Mouse (Mus musculus): ENCODE measurements around the gene Cdh10. TPM values are rescaled to one million over a fixed set of nuclear protein-coding genes. Genes with fewer than 3 reads are reported as not detected.

Gene Cdh10
- polyA plus RNA-seq, 1 experiment from 2014 or later = 1.4 TPM

GRCm38 (mm10) chr15:18984891-18985290 lies 166.1 kb downstream of the Cdh10 start:
- Histone ChIP-seq H3K27me3 (replicated peaks) (no peaks in the 10 kb centered on the region), H3K4me2 (no peak overlapping the region), H3K9me3 (no peaks in the 10 kb centered on the region), H3K36me3 (no peaks in the 10 kb centered on the region), H3K27ac (replicated peaks) (no peak overlapping the region), H3K9ac (no peak overlapping the region), H3K4me1 (no peaks in the 10 kb centered on the region), H3K4me3 (no peak overlapping the region)
- 84% methylated on average over 3 of the region's 3 CpGs for WGBS
- ATAC-seq (ENCODE audit: extremely low read depth, insufficient number of reproducible peaks, low FRiP score, low TSS enrichment) = no peak

DNA sequence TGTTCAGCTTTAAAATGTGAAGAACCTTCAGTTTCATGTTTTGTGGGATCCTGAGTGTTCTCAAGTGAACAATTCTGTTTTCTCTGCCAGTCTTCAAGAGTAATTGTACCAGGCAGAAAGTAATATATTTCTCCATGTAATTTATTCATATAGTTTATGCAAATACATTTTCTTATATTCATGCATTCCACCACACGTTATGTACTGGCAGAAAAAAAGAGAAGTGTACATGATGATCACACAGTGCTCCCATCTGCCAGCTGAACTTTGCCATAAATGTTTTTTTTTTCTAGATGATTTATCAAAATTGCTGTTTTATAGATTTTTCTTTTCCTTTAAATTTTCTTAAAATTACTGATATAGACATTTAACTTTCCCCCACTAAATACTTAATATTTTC lies 168.9 kb downstream of the Cdh10 start:
- no peaks in the 10 kb centered on the region for H3K9me3 ChIP-seq
- H3K27ac ChIP-seq (replicated peaks) = no peak overlapping the region
- no peaks in the 10 kb centered on the region for H3K36me3 ChIP-seq
- WGBS = 63% methylated on average over 1 of the region's 1 CpGs
- no peak overlapping the region for H3K4me2 ChIP-seq
- no peak overlapping the region for H3K9ac ChIP-seq
- no peaks in the 10 kb centered on the region for H3K27me3 ChIP-seq (replicated peaks)
- no peaks in the 10 kb centered on the region for H3K4me1 ChIP-seq
- no peak for ATAC-seq (ENCODE audit: extremely low read depth, insufficient number of reproducible peaks, low FRiP score, low TSS enrichment)
- no peak overlapping the region for H3K4me3 ChIP-seq

DNA sequence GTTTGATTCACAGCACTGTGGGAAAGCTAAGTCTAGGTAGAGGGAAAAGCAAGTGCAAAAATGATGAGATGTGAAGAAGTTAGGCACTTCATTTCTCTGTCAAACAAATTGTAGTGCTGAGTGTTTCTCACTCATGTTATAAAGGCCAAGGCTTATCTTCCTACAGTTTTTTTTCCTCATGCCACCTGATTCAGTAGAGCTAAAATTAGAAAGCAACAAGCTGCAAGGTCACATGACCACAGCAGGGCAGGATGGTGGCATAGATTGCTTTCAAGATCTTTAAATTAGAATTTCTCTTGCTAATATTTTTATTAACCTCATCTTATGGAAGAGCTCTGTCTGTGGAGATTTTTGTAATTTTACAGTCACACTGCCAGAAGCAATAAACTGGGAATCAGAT lies 174.8 kb downstream of the Cdh10 start:
- no peak for ATAC-seq (ENCODE audit: extremely low read depth, insufficient number of reproducible peaks, low FRiP score, low TSS enrichment)

DNA sequence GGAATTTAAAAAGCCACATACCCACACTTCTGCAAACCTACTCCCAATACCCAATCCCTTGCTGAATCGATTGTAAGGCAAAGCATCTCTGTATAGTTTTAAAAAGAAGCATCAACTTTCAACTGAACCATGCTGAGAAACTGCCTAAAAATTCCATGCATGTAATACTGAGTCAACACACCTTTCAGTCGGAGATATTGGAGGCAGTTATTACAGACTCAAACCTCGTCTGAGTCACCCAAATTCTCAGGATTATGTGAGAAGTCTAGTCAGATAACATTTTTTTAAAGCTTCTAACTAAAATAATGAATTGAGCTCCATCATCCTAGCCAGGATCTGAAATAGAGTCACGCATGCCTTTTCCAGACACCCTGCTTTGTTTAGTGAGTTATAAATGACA lies 175.5 kb downstream of the Cdh10 start:
- no peak overlapping the region for H3K4me2 ChIP-seq
- no peak overlapping the region for H3K9ac ChIP-seq
- H3K4me1 ChIP-seq = peaks cover 5% of the 10 kb centered on the region; the same call in 1 of the 2 replicates
- no peaks in the 10 kb centered on the region for H3K27me3 ChIP-seq (replicated peaks)
- H3K36me3 ChIP-seq = no peaks in the 10 kb centered on the region
- 64% methylated on average over 4 of the region's 4 CpGs for WGBS
- H3K4me3 ChIP-seq = no peak overlapping the region
- no peaks in the 10 kb centered on the region for H3K9me3 ChIP-seq
- no peak for ATAC-seq (ENCODE audit: extremely low read depth, insufficient number of reproducible peaks, low FRiP score, low TSS enrichment)
- H3K27ac ChIP-seq (replicated peaks) = no peak overlapping the region

More for the DNA sequence above, 174.8 kb downstream of the Cdh10 start:
- H3K4me1 ChIP-seq = peaks cover 5% of the 10 kb centered on the region; the same call in 1 of the 2 replicates
- no peaks in the 10 kb centered on the region for H3K36me3 ChIP-seq
- no peak overlapping the region for H3K4me2 ChIP-seq
- no peak overlapping the region for H3K9ac ChIP-seq
- no peaks in the 10 kb centered on the region for H3K27me3 ChIP-seq (replicated peaks)
- H3K9me3 ChIP-seq = no peaks in the 10 kb centered on the region
- no peak overlapping the region for H3K4me3 ChIP-seq
- no peak overlapping the region for H3K27ac ChIP-seq (replicated peaks)

DNA sequence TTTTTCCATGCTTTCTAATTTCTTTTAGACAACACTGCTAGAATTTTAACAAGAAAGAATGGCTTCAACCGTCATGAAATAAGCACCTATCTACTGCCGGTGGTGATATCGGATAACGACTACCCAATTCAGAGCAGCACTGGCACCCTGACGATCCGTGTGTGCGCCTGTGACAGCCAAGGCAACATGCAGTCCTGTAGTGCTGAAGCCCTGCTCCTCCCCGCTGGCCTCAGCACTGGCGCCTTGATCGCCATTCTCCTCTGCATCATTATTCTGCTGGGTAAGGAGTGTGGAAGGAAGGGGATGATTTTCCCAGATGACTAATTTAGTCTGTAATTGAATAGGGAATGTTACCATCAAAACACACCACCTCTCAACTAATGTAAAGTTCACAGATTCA lies 192.1 kb downstream of the Cdh10 start:
- no peak overlapping the region for H3K4me2 ChIP-seq
- no peaks in the 10 kb centered on the region for H3K27me3 ChIP-seq (replicated peaks)
- H3K4me1 ChIP-seq = no peaks in the 10 kb centered on the region
- WGBS = 76% methylated on average over 10 of the region's 10 CpGs
- H3K36me3 ChIP-seq = no peaks in the 10 kb centered on the region
- no peak overlapping the region for H3K9ac ChIP-seq
- ATAC-seq (ENCODE audit: extremely low read depth, insufficient number of reproducible peaks, low FRiP score, low TSS enrichment) = no peak
- H3K4me3 ChIP-seq = no peak overlapping the region
- H3K9me3 ChIP-seq = no peaks in the 10 kb centered on the region
- H3K27ac ChIP-seq (replicated peaks) = no peak overlapping the region

DNA sequence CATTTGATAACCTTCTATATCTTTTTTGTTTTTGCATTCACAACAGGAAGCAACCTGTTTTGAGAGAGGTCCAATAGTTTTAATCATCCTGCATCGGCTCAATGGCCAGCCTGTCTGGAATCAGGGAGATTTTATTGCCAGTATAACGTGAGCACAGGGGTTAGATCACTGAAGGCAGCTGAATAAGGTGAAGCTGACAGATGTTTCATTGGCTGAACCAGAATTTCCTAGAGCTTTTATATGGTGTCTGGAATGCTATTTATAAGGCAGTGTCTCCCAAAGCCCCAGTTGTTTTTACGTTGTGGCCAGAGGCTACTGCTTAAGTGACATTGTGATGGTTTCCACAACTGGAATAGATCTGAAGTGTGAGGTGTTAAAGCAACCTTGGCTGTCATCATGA lies 214.2 kb downstream of the Cdh10 start:
- 0 out of 2 replicates have a peak, but pooled peaks cover 3% of the 10 kb centered on the region for H3K4me1 ChIP-seq
- WGBS = 51% methylated on average over 3 of the region's 3 CpGs
- no peak for ATAC-seq (ENCODE audit: extremely low read depth, insufficient number of reproducible peaks, low FRiP score, low TSS enrichment)
- H3K4me3 ChIP-seq = no peak overlapping the region
- no peaks in the 10 kb centered on the region for H3K36me3 ChIP-seq
- H3K4me2 ChIP-seq = no peak overlapping the region
- no peak overlapping the region for H3K9ac ChIP-seq
- no peaks in the 10 kb centered on the region for H3K27me3 ChIP-seq (replicated peaks)
- H3K9me3 ChIP-seq = no peaks in the 10 kb centered on the region
- H3K27ac ChIP-seq (replicated peaks) = no peak overlapping the region

DNA sequence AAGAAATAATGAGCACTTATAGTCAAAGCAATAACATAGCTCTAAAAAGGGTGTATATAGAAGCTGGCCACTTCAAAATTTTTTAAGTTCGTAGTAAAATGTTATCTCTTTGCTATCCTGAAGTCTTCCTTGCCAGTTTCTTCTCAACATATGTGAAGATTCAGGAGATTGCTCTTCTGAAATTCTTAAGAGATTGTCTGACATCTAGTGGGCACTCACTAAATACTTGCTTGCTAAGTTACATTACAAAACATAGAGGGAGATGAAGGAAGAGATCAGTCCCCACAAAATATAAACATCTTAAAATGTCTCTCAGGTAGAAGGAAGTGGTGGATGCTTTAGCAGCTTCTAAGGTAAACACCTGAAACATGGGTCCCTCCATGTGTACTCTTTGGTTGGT lies 221.3 kb downstream of the Cdh10 start:
- H3K9ac ChIP-seq = no peak overlapping the region
- ATAC-seq (ENCODE audit: extremely low read depth, insufficient number of reproducible peaks, low FRiP score, low TSS enrichment) = no peak
- no peak overlapping the region for H3K4me2 ChIP-seq
- H3K4me1 ChIP-seq = no peaks in the 10 kb centered on the region
- H3K27me3 ChIP-seq (replicated peaks) = no peaks in the 10 kb centered on the region
- 53% methylated on average over 1 of the region's 1 CpGs for WGBS
- no peaks in the 10 kb centered on the region for H3K36me3 ChIP-seq
- H3K27ac ChIP-seq (replicated peaks) = no peak overlapping the region
- H3K4me3 ChIP-seq = no peak overlapping the region
- no peaks in the 10 kb centered on the region for H3K9me3 ChIP-seq

Data from heart, embryonic 13.5 days (tissue).